Mouse (Mus musculus): ENCODE measurements around the gene Cenpt. TPM values are rescaled to one million over a fixed set of nuclear protein-coding genes. Genes with fewer than 3 reads are reported as not detected.

The Cenpt gene
- polyA plus RNA-seq, 1 experiment = 40.3 TPM

- Histone ChIP-seq H3K4me1 (ENCODE audit: control insufficient read depth, insufficient read depth, low read length) (peaks cover 9% of the 10 kb centered on the region; the same call in 1 of the 2 replicates), H3K27ac (ENCODE audit: insufficient read depth, low read length) (peak overlapping the region; percentile 11; the same call in 1 of the 2 replicates), H3K4me3 (ENCODE audit: insufficient read depth, low read length) (no peak overlapping the region)
- TF ChIP-seq POLR2A (IDR thresholded peaks at IDR 0.05; ENCODE audit: low read depth, low read length) (no peak), CTCF (IDR thresholded peaks at IDR 0.05; ENCODE audit: borderline replicate concordance, insufficient read depth, low read length) (no peak)
Measured at GRCm38 (mm10) chr8:105799091-105799812, 53.8 kb downstream of the Cenpt start.

- Histone ChIP-seq H3K27ac (ENCODE audit: insufficient read depth, low read length) (no peak overlapping the region), H3K4me3 (ENCODE audit: insufficient read depth, low read length) (no peak overlapping the region), H3K4me1 (ENCODE audit: control insufficient read depth, insufficient read depth, low read length) (peaks cover 10% of the 10 kb centered on the region; the same call in 1 of the 2 replicates)
- no peak for TF ChIP-seq POLR2A (IDR thresholded peaks at IDR 0.05; ENCODE audit: low read depth, low read length)
- no peak for TF ChIP-seq CTCF (IDR thresholded peaks at IDR 0.05; ENCODE audit: borderline replicate concordance, insufficient read depth, low read length)
Measured at GRCm38 (mm10) chr8:105798408-105798807, 54.7 kb downstream of the Cenpt start.

- no peak for TF ChIP-seq POLR2A (IDR thresholded peaks at IDR 0.05; ENCODE audit: low read depth, low read length)
- no peak for TF ChIP-seq CTCF (IDR thresholded peaks at IDR 0.05; ENCODE audit: borderline replicate concordance, insufficient read depth, low read length)
- Histone ChIP-seq H3K4me3 (ENCODE audit: insufficient read depth, low read length) (no peak overlapping the region), H3K27ac (ENCODE audit: insufficient read depth, low read length) (no peak overlapping the region), H3K4me1 (ENCODE audit: control insufficient read depth, insufficient read depth, low read length) (peaks cover 10% of the 10 kb centered on the region; the same call in 1 of the 2 replicates)
Measured at GRCm38 (mm10) chr8:105795785-105796184, 57.3 kb downstream of the Cenpt start.

Other genes starting within 250 kb of the Cenpt start
- 31.7 and 40.8 TPM in 2 replicates for gene Ripor1, start 248.0 kb downstream of the Cenpt start, polyA plus RNA-seq (2011; ENCODE audit: insufficient read length, low read depth, missing spikeins)
- gene Ctcf, start 216.7 kb downstream of the Cenpt start, polyA plus RNA-seq (2011; ENCODE audit: insufficient read length, low read depth, missing spikeins) = 55.2 and 69.7 TPM in 2 replicates
- not detected in 2 replicates for gene Agrp, start 215.9 kb downstream of the Cenpt start, polyA plus RNA-seq (2011; ENCODE audit: insufficient read length, low read depth, missing spikeins)
- gene Carmil2, start 167.0 kb downstream of the Cenpt start, polyA plus RNA-seq (2011; ENCODE audit: insufficient read length, low read depth, missing spikeins) = 0.42 and 0.58 TPM in 2 replicates
- gene Acd, start 152.2 kb downstream of the Cenpt start, polyA plus RNA-seq (2011; ENCODE audit: insufficient read length, low read depth, missing spikeins) = 24.6 and 26.5 TPM in 2 replicates
- 7.9 and 15.8 TPM in 2 replicates for gene Pard6a, start 152.1 kb downstream of the Cenpt start, polyA plus RNA-seq (2011; ENCODE audit: insufficient read length, low read depth, missing spikeins)
- not detected in 2 replicates for gene 4933405L10Rik, start 145.6 kb downstream of the Cenpt start, polyA plus RNA-seq (2011; ENCODE audit: insufficient read length, low read depth, missing spikeins)
- gene Enkd1, start 145.1 kb downstream of the Cenpt start, polyA plus RNA-seq (2011; ENCODE audit: insufficient read length, low read depth, missing spikeins) = 5.9 and 9.1 TPM in 2 replicates
- 4.7 and 5.6 TPM in 2 replicates for gene Gfod2, start 94.6 kb downstream of the Cenpt start, polyA plus RNA-seq (2011; ENCODE audit: insufficient read length, low read depth, missing spikeins)
- gene Ranbp10, start 25.9 kb downstream of the Cenpt start, polyA plus RNA-seq (2011; ENCODE audit: insufficient read length, low read depth, missing spikeins) = 18.4 and 18.6 TPM in 2 replicates
- not detected in 2 replicates for gene Tsnaxip1, start 25.5 kb downstream of the Cenpt start, polyA plus RNA-seq (2011; ENCODE audit: insufficient read length, low read depth, missing spikeins)
- 22.1 and 22.6 TPM in 2 replicates for gene Thap11, start 1.9 kb upstream of the Cenpt start, polyA plus RNA-seq (2011; ENCODE audit: insufficient read length, low read depth, missing spikeins)
- 90.4 and 119 TPM in 2 replicates for gene Nutf2, start 7.3 kb upstream of the Cenpt start, polyA plus RNA-seq (2011; ENCODE audit: insufficient read length, low read depth, missing spikeins)
- gene Edc4, start 27.6 kb upstream of the Cenpt start, polyA plus RNA-seq (2011; ENCODE audit: insufficient read length, low read depth, missing spikeins) = 45.5 and 51.8 TPM in 2 replicates
- gene Nrn1l, start 40.3 kb upstream of the Cenpt start, polyA plus RNA-seq (2011; ENCODE audit: insufficient read length, low read depth, missing spikeins) = 1.1 and 1.2 TPM in 2 replicates
- gene Pskh1, start 47.2 kb upstream of the Cenpt start, polyA plus RNA-seq (2011; ENCODE audit: insufficient read length, low read depth, missing spikeins) = 28.9 and 30.5 TPM in 2 replicates
- not detected in 2 replicates for gene Ctrl, start 80.6 kb upstream of the Cenpt start, polyA plus RNA-seq (2011; ENCODE audit: insufficient read length, low read depth, missing spikeins)
- 27.1 and 30.5 TPM in 2 replicates for gene Psmb10, start 85.2 kb upstream of the Cenpt start, polyA plus RNA-seq (2011; ENCODE audit: insufficient read length, low read depth, missing spikeins)
- 2.3 and 3.9 TPM in 2 replicates for gene Lcat, start 90.1 kb upstream of the Cenpt start, polyA plus RNA-seq (2011; ENCODE audit: insufficient read length, low read depth, missing spikeins)
- 60.2 and 82.1 TPM in 2 replicates for gene Slc12a4, start 112.8 kb upstream of the Cenpt start, polyA plus RNA-seq (2011; ENCODE audit: insufficient read length, low read depth, missing spikeins)
- gene Dpep3, start 126.2 kb upstream of the Cenpt start, polyA plus RNA-seq (2011; ENCODE audit: insufficient read length, low read depth, missing spikeins) = not detected in 2 replicates
- gene Dus2, start 138.1 kb upstream of the Cenpt start, polyA plus RNA-seq (2011; ENCODE audit: insufficient read length, low read depth, missing spikeins) = 13.4 and 17.4 TPM in 2 replicates
- gene Dpep2nb, start 152.7 kb upstream of the Cenpt start, polyA plus RNA-seq (2011; ENCODE audit: insufficient read length, low read depth, missing spikeins) = not detected in 2 replicates
- gene Ddx28, start 158.6 kb upstream of the Cenpt start, polyA plus RNA-seq (2011; ENCODE audit: insufficient read length, low read depth, missing spikeins) = 7.3 and 8.8 TPM in 2 replicates
- gene Nfatc3, start 205.6 kb upstream of the Cenpt start, polyA plus RNA-seq (2011; ENCODE audit: insufficient read length, low read depth, missing spikeins) = 69.6 and 78.6 TPM in 2 replicates